Mouse (Mus musculus): ENCODE results near the gene Slit2. TPM values are rescaled to one million over a fixed set of nuclear protein-coding genes. Genes with fewer than 3 reads are reported as not detected.

Slit2 gene
- polyA plus RNA-seq, 1 experiment from 2014 or later: 3.8 TPM

- DNase-seq (ENCODE audit: low spot score) (no peak), ATAC-seq (replicated peaks; ENCODE audit: low FRiP score) (no peak)
- no peak overlapping the region for H3K4me3 ChIP-seq (ENCODE audit: low read depth, low read length)
- H3K27ac ChIP-seq (ENCODE audit: low read depth, low read length): no peak overlapping the region
- no peaks in the 10 kb centered on the region for H3K4me1 ChIP-seq (replicated peaks; ENCODE audit: control insufficient read depth, insufficient read depth, low read length)
- H3K36me3 ChIP-seq (ENCODE audit: control insufficient read depth, insufficient read depth, low read length): no peaks in the 10 kb centered on the region
- 90% methylated on average over 2 of the region's 2 CpGs for WGBS
- no peaks in the 10 kb centered on the region for H3K27me3 ChIP-seq (replicated peaks; ENCODE audit: control insufficient read depth, insufficient read depth, low read length)
- H3K4me2 ChIP-seq: no peak overlapping the region
- H3K9ac ChIP-seq (ENCODE audit: low read depth, low read length): no peak overlapping the region
- H3K9me3 ChIP-seq (ENCODE audit: control insufficient read depth, low read length): no peaks in the 10 kb centered on the region
These were observed 363.2 kb downstream of the Slit2 start for GRCm38 (mm10) chr5:48345983-48346648.

- Histone ChIP-seq H3K27me3 (replicated peaks; ENCODE audit: control insufficient read depth, insufficient read depth, low read length) (no peaks in the 10 kb centered on the region), H3K9ac (ENCODE audit: low read depth, low read length) (no peak overlapping the region), H3K9me3 (ENCODE audit: control insufficient read depth, low read length) (no peaks in the 10 kb centered on the region), H3K27ac (ENCODE audit: low read depth, low read length) (no peak overlapping the region), H3K4me3 (ENCODE audit: low read depth, low read length) (no peak overlapping the region), H3K4me2 (no peak overlapping the region), H3K36me3 (ENCODE audit: control insufficient read depth, insufficient read depth, low read length) (no peaks in the 10 kb centered on the region), H3K4me1 (replicated peaks; ENCODE audit: control insufficient read depth, insufficient read depth, low read length) (no peaks in the 10 kb centered on the region)
- DNase-seq (ENCODE audit: low spot score): no peak
- ATAC-seq (replicated peaks; ENCODE audit: low FRiP score): no peak
- WGBS: 72% methylated on average over 1 of the region's 1 CpGs
These were observed 366.4 kb downstream of the Slit2 start for GRCm38 (mm10) chr5:48349309-48349708.

Small RNAs within 50 kb of the gene (microRNA-seq; reads per million reads assigned to microRNA genes)
- gene Mir218-1 (ENCODE audit: borderline number of aligned reads): 10.6 reads per million, percentile 23 among the genes with 10 or more reads in this experiment

All from liver, embryonic 11.5 days (tissue).